Mouse (Mus musculus) monocyte, adult 5-6 weeks (primary cell): ENCODE measurements around the gene Birc2. TPM values are rescaled to one million over a fixed set of nuclear protein-coding genes. Genes with fewer than 3 reads are reported as not detected.
A peak's percentile ranks its signal among the peaks of the same experiment; 100 is the strongest.
"Not testable (repeated sequence)": the region's sequence is repeated elsewhere in the genome, so short reads cannot be mapped to it uniquely, and the experiment has no call there.

Source experiments
- ATAC-seq: fragments of 153-309, 156-312 bp; replicated peaks from 2 replicates; pipeline ENCODE4 v1.8.0; 2017; ENCODE audit warnings: mild to moderate bottlenecking; ENCODE audit not compliant: low TSS enrichment, insufficient number of reproducible peaks, severe bottlenecking, poor library complexity, low FRiP score
- total RNA-seq: library from RNA; stranded (forward); fragments of 200-1000, 200-491, 200-594 nt; gene quantifications from 3 replicates; pipeline ENCODE4 v1.2.3, GENCODE M21; 2017

The Birc2 gene
- 79.5 to 117 TPM (median 103 TPM) in 3 replicates for total RNA-seq

GRCm38 (mm10) chr9:7836905-7837805 lies at the start of gene Birc2:
Gene Birc2 (minus strand): TSS chr9:7837064.
- ATAC-seq = peak; percentile 93

GRCm38 (mm10) chr9:7884346-7884745 lies 47.5 kb upstream of the Birc2 start:
- ATAC-seq = no peak

DNA sequence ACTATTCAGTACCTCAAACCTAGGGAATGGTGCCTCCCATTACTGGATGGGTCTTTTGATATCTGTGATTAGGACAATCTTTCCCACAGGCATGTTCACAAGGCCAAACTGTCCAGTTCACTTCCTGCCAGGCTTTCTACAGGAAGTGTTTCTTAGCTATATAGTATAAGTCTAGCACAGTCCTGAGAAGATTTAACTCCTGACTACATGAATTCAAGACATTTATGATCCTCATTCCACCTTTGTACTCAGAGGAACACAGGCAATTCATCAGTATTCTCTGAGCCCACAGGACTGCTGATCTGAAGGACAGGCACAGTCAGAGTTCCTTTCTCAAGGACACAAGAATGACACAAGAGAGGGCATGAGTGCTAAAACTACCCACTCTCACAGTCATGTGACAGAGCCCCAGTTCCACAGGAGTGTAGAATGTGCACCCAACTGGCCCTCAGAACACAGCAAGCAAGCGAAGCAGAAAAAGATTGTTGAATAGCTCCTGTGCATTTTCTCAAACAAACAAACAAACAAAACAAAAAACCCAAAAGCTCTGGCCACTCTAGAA lies 45.5 kb upstream of the Birc2 start:
- no peak for ATAC-seq

GRCm38 (mm10) chr9:7873511-7874211 lies 36.8 kb upstream of the Birc2 start:
- no peak for ATAC-seq

DNA sequence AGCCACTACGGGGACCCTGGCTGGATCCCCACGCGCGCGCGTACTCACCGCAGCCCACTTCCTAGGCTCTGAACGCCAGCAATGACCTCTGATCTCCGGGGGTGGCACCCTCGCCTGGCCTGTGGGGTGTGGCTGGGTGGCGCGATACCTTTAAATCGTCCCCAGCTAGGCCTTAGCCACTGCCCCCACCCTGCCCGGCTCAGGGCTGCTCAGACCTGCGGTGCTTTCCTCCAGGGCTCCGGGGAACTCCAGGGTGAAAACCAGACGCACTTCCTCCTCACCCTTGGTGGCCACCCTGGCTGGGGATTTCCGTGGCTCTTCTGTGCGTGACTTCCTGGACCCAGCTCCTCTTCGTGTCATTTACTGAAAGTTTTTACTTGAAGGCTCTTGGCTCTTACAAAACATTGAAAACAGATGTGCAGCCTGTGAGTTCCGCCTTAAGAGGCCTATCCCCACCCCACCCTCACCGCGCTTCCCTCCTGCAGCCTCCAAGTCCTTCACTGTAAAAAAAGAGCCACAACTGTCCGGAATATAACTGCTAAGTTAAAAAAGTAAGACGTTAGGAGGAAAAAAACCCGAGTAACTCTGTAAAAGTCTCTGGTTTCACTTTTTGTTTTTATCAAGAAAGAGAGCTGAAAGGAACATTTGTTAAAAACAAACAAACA lies 36.0 kb upstream of the Birc2 start, which contains the start of gene Birc3:
Gene Birc3, minus strand, starts transcription at position 412 of the 665 bp plus-strand sequence.
- peak; percentile 84 for ATAC-seq

DNA sequence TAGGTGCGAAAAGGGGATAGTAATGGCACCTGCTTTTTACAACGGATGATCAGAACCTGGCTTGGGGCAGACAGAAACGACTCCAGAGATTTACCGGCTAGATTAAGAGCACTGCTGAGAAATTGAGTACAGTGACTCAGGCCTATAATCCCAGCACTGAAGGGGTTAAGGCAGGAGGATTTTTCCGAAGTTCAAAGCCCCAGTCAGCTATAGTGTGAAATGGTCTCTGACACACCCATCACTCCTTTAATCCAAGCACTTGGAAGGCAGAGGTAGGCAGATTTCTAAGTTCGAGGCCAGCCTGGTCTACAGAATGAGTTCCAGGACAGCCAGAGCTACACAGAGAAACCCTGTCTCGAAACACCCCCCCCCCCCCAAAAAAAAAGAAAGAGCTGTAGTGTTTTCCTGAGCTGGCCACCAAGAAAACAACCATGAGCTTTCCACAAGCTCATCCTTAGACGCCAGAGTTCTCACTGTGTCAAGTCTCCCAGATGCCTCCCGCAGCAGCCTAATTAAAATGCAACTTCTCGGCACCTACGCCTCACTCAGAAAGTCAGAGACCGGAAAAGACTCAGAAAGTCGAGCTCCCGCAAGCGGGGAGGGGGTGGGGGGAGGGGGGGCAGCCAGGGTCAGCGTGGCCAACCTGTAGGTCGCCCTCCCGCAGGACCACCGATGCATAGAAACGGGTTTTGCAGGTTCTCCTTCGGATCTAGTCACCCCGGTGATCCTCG lies 35.3 kb upstream of the Birc2 start:
- no peak for ATAC-seq

DNA sequence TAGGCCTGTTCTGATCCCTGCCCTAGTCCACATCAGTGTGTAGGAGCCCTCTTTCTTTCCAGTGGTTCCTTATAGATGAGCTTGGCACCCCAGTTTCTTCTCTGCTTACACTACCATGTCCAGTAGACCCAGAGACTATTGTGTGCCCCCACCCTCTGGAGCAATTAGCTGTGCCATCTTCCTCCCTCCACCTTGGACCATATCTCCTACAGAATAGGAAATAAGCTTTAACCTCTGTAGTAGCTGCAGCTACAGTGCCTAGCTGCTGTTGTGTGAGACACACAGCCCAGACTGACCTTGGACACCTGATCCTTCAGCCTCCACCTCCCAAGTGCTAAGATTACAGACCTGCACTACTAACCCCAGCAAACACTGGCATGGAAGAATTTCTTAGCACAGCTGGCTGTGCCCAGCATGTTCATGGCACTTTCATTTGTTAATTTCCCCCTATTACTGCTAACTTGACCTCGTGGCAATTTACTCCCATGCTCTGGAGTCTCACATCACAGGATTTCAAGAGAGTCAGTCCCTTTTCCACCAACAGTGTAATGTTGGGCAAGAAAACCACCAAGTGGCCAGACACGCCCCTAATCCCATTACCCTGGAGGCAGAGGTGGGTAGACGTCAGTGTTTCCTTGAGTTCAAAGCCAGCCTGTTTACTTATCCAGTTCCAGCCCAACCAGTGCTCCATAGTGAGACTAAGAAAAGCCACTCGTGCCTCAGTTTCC lies 34.6 kb upstream of the Birc2 start:
- ATAC-seq = 0 out of 2 replicates have a peak, but pooled peaks have one; percentile 10

GRCm38 (mm10) chr9:7870556-7871315 lies 33.9 kb upstream of the Birc2 start:
- no peak for ATAC-seq

- ATAC-seq = no peak
These were observed 32.1 kb upstream of the Birc2 start for GRCm38 (mm10) chr9:7868838-7869491.

DNA sequence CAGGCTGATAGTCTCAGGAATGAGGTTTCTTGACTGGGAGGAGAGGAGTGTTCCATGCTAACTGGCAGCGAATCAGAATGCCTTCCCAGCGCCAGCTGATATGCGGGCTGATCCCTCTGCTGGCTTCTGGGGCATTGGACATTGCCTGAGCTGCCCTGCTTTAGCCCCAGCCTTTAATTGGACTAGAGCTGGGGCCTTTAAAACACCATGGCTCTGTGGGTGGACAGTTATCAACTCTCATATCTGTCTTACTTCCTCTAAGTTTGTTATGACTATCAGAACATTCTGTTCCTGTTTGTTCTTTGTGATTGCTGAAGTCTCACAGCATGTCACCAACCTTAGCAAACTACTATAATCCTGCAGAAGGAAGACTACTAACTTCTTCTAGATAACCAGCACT lies 31.1 kb upstream of the Birc2 start:
- ATAC-seq = peak; percentile 30

DNA sequence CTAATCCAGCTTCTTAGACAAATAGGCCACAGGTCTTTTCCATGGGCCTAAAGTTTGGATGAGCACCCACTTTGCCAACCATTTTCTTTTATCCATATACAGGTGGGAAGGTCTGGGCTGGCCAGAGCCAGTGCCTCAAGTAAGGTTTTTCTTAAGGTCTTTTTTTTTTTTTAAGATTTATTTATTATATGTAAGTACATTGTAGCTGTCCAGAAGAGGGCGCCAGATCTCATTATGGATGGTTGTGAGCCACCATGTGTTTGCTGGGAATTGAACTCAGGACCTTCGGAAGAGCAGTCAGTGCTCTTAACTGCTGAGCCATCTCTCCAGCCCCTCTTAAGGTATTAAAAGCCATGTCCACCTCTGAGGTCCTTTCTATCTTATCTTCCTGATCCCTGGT lies 30.1 kb upstream of the Birc2 start:
- ATAC-seq = not testable (repeated sequence)

DNA sequence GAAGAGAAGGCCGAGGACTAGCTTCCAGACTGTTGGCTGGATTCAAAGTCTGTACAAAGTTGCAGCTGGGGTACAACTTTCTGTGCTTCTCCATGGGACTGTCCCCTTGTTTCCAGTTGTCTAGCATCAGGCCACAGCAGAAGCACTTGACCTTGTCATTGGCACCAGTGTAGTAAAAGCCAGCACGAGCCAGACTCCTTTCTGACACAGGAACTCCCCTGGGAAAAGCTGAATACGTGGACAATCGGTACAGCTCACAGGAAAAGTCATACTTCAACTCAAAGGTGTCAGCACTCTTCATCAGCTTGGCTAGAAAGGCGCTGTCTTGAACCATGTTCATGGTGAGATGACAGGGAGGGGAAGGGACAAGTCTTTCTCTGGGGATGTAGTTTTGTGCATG lies 24.1 kb upstream of the Birc2 start:
- no peak for ATAC-seq

DNA sequence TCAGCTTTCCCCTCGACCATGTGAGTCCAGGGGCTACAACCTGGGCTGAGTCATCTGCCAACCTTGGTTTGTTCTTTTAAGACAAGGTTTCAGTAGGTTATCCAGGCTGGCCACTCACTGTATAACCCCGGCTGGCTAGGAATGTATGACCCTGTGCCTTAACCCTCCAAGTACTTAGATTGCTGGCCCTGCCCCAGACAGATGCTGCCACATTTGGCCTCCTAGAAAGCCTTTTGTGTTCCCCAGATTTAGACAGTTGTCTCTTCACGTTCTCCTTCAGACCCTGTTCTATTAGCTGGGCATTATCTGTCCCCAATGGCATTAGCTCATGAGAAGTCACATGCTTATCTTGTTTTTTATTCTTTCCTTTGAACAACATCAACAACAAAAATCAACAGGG lies 19.0 kb upstream of the Birc2 start:
- ATAC-seq = no peak

GRCm38 (mm10) chr9:7855374-7855773 lies 18.5 kb upstream of the Birc2 start:
- 0 out of 2 replicates have a peak, but pooled peaks have one; percentile 2 for ATAC-seq

GRCm38 (mm10) chr9:7854196-7854595 lies 17.3 kb upstream of the Birc2 start:
- ATAC-seq = not testable (repeated sequence)
